Mouse (Mus musculus): ENCODE results near the gene Il17rd. TPM values are rescaled to one million over a fixed set of nuclear protein-coding genes. Genes with fewer than 3 reads are reported as not detected.

Il17rd gene
- total RNA-seq (2022) = 1 to 10 TPM; 1.5 to 2.4 (median 1.6) TPM

DNA sequence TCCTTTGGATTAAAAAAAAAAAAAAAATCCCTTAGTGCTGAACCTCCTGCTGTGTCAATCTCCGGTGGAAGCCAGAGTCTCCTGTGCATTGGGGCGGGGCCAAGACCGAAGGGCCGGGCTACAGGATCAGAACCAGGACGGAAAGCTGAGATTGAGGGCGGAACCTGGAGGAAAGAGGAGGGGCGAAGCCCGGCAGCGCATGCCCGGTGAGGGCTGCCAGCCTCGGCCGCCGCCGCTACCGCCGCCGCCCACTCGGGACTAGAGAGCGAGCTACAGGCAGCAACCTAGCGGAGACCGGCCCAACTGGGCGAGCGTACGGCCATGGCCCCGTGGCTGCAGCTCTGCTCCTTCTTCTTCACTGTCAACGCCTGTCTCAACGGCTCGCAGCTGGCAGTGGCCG lies at the start of gene Il17rd:
TSS of gene Il17rd (plus strand) at position 159 of the 400 bp plus-strand sequence.
- DNase-seq (ENCODE audit: low spot score in 2 of 2) = peak; percentile 85 to 90

DNA sequence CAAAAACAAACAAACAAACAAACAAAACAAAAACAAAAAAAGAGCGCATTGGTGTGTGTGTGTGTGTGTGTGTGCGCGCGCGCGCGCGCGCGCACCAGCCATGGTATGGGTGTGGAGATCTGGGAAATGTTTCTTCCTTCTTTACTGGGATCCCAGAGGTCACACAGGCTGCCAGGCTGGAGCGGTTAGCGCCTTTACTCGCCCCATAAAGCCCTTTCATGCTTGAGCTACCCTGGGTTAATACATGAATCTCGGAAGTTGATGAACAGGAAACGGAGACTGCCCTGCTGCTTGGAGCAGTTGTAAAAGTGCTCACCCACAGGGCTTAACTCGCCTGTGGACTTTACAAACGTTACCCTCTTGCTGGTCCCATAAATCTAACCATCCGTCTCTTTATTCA lies 47.1 kb upstream of the Il17rd start:
- no peak for DNase-seq (ENCODE audit: low spot score in 2 of 2)

DNA sequence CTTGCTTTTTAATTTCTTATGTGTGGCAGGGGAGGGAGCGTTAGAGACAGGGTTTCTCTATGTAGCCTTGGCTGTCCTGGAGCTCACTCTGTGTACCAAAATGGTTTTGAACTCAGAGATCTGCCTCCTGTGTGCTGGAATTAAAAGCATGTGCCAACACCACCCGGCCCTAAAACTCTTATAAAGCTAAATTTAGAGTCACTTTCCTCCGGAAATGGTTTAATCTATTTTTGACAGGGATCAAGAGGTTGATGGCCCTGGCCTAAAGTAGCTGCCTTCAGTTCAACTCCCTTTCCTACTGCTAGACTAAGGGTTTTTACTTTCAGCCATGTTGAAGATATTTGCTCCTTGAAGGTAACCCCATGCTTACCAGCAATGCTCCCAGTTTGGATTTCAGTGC lies 45.3 kb upstream of the Il17rd start:
- DNase-seq (ENCODE audit: low spot score in 2 of 2) = no peak

DNA sequence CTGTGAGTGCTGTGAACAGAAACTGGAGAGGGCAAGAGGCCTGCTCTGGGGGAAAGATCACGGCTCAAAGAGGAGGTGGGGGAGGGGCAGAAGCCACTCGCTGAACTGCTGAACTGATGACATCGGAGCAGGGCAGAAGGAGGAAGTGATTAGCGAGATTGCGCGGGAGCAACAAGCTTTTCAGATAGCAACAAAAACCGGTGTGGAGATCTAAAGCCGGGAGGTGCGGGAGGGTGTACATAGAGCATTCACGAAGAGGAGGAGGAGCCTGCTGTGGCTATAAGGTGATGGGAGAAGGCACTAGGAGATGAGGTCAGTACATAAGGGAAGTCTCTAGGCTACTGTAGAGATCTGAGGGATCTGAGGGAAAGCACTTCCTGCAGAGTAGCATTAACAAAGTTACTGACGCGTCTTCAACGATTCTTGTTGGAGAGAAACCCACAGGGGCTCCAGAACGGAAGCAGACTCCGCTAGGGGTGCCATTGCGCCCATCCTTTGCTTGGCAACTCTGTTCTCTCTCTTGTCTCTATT lies 44.5 kb upstream of the Il17rd start, which contains the start of gene Hesx1:
TSS of gene Hesx1 (plus strand) at position 206 of the 531 bp plus-strand sequence.
- peak in 1 of 2 experiments; percentile 5 for DNase-seq (ENCODE audit: low spot score in 2 of 2)

DNA sequence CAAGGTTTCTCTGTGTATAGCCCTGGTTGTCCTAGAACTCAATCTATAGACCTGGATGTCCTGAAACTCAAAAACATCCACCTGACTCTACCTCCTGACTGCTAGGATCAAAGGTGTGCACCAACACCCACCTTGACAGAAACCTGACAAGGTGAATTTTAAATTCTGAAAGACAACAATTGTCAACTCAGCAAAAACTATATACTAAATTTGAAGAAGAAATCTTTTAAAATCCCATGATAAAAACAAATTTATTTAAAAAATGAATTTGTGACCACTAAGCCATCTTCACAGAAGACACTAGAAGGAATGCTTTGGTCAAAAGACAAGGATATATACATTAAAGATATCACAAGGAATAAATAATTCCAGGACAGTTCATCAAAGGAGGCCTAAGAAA lies 42.5 kb upstream of the Il17rd start:
- no peak for DNase-seq (ENCODE audit: low spot score in 2 of 2)

DNA sequence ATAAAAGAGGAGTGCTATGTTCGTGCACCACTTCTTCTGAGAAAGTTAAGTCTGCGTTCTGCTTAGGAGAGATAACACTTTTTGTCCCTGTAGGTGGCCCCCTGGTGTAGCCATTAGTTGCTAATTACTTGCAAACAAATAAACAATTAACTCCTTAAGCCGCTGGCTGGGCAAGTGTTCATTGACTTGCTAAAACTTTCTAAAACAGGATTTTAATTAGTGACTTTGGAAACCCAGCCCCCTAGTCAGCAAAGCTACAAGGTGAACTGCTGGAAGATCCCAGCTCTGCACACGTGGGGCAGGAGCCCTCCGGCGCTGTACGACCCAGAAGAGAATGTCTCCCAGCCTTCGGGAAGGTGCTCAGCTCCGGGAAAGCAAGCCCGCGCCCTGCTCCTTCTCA lies 38.4 kb upstream of the Il17rd start:
- no peak for DNase-seq (ENCODE audit: low spot score in 2 of 2)

DNA sequence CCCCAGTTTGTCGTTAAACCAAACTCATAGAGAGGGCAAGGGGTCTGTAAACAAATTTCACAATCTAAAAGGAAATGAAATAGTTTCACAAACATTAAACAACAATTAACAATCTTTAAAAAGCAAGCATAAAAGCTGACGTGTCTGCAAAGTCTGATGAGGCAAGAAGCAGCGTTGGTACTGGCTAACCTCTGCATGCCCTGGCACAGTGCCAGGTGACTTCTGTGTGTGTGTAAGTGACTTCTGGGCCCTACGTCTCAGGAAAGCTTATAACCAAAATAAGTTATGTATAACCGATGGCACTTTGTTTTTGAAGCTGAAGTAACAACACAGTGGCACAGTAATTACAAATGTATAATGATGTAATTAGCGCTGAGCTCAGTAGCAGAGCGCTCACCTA lies 33.8 kb upstream of the Il17rd start:
- no peak for DNase-seq (ENCODE audit: low spot score in 2 of 2)

DNA sequence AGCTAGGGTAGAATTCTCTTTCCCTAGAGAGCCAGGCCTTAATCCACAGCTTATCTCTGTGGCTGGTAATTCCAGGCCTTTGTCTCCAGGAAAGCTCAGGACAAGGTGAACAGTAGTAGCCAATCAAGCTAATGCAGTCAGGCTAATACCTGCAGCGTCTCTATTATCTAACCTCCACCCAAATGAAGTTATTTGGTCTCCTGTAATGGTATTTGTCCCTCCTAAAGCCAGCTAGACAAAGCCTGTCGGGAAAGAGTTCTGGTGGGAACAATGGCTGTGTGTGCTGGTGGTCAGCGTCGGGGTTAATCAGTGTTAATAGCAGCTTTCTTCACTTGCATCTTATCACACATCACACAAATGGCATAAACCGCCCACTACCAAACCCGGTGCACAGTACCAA lies 32.8 kb upstream of the Il17rd start:
- no peak for DNase-seq (ENCODE audit: low spot score in 2 of 2)

DNA sequence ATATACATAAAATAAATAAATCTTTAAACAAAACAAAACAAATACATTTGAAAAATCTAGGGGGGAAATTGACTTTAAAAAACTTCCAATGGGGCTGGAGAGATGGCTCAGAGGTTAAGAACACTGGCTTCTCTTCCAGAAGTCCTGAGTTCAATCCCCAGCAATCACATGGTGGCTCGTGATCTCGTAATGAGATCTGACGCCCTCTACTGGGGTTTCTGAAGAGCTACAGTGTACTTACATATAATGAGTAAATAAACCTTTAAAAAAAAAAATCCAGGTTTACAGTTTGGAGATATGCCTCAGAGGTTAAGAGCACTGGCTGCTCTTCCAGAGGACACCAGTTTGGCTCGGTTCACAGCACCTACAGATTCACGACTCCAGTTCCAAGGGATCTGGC lies 27.2 kb upstream of the Il17rd start:
- no peak for DNase-seq (ENCODE audit: low spot score in 2 of 2)

DNA sequence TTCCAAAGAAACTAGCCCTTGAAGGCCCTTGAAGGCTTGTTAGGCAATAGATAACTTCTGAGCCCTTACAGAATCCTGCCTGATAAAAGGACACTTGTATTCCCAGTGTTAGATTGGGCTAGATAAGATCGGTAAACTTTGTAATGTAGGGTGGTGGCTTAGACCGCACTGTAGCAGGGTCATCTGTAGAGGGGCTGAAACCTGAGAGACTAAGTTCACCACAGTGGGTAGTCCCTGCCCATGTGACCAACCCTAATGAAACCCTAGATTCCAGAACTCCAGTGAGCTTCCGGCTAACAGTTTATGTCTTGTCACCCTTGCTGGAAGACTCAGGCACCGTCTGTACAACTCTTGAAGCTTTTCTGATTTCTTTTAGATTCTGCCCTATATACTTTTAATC lies 25.1 kb upstream of the Il17rd start:
- no peak for DNase-seq (ENCODE audit: low spot score in 2 of 2)

DNA sequence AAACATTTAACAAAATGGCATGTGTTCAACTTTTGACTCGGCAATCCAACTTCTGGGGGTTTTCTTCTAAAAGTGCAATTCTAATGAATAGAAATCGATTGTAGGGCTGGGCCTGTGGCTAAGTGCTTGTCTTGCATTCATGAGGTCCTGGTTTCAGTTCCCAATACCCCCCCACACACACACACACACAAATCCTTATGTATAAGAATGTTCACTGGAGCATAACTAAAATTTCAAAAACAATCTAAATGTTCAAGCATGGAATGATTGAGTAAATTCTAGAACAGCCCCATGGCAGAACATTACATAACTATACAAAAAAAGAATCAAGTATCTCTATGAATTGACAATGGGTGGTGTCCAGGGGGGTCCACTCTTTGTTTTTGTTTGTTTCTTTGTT lies 20.8 kb upstream of the Il17rd start:
- no peak for DNase-seq (ENCODE audit: low spot score in 2 of 2)

DNA sequence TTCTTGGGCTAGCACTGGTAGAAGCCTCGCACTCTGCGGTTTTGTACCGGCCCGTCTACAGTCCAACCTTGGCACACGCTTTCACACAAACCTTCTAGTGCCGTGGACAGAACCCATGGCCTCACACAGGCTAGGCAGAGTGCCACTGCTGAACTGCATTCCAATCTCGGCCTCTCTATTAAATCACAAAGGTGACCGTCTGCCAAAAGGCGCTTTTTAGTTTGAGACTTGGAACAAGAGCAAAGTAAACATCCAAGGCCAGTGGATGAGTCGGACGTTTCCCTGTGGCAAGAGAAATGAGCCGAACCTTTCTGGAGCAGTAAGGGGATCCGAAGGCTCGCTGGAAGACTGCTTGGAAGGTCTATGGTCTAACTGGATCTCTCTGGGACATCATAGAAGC lies 18.9 kb upstream of the Il17rd start:
- no peak for DNase-seq (ENCODE audit: low spot score in 2 of 2)

DNA sequence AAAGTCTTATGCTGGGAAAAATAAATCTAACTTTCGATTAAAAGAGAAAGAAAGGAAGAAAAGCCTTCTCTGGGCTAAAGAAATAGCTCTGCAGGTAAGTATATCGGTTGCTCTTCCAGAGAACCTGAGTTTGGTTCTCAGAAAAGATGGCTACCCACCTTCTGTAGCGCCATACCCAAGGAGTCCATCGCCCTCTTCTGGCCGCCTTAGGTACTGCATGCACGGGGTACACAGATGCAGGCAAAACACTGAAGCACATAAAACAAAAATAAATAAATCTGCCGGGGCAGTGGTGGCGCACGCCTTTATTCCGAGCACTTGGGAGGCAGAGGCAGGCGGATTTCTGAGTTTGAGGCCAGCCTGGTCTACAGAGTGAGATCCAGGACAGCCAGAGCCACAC lies 15.9 kb upstream of the Il17rd start:
- peak in 1 of 2 experiments; percentile 36 for DNase-seq (ENCODE audit: low spot score in 2 of 2)

DNA sequence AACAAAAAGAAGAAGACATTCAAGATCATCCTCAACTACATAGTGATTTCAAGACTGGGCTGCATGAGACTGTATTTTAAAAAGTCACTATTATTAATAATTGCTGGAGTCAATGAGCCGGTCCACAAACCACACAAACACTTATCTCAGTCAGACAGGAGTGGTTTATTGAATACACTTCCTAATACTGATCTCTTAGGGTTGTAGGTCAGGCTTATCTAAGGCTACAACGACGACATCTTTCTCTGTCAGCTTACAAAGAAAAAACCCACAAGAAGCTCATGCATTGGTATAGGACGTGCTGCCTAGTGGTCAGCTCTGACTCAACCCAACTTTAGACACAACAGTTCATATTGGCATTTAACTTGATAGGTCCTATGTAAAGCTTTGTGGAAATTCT lies 14.1 kb upstream of the Il17rd start:
- DNase-seq (ENCODE audit: low spot score in 2 of 2) = no peak

DNA sequence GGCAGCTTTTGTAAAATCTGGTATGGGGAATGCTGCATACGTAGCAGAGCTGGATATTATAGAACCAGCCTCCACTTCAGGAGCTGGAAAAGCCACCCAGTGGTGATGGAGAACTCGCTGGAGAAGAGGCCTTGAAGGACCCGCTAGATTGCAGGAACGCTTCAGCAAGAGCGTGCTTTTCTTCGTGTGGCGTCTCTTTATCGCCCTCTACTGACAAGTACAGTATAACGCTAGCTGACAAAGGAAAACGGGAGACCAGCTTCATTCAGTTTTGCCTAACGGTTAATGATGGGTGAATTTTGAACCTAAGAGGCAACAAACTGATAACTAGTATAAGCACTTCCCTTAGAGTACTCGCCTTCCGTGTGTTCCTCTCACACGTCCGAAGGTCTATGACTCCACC lies 9.0 kb upstream of the Il17rd start:
- no peak for DNase-seq (ENCODE audit: low spot score in 2 of 2)

DNA sequence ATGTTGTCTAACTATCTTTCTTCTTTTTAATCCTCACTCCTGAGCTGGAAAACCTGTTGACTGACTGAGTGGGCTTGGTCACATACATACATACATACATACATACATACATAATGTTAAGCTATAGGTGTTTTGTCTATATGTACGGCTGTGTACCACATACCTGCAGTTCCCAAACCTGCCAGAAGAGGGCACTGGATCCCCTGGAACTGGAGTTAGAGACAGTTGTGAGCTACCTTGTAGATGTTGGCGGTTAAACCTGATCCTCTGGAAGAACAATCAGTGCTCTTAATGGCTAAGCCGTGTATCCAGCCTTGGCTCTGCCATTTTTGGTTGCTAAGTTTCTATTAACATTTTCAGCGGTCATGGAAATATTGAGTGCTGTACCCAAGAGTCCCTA lies 7.6 kb upstream of the Il17rd start:
- peak; percentile 47 to 52 for DNase-seq (ENCODE audit: low spot score in 2 of 2)

DNA sequence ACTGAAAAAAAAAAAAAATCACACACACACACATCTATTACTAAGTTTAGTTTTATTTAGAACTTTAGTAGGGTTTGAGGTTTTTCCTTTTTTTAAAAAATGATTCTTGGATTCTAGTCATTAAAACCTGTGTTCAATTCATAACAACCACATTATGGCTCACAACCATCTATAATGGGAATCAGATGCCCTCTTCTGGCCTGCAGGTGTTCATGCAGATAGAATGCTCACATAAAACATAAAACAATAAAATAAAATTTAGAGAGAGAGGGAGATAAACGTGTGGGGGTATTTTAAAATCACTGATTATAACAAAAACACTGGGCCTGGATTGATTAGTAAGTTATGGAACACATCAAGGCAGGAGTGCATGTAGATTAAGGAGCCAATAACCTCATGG lies 1.2 kb upstream of the Il17rd start:
- DNase-seq (ENCODE audit: low spot score in 2 of 2) = no peak

DNA sequence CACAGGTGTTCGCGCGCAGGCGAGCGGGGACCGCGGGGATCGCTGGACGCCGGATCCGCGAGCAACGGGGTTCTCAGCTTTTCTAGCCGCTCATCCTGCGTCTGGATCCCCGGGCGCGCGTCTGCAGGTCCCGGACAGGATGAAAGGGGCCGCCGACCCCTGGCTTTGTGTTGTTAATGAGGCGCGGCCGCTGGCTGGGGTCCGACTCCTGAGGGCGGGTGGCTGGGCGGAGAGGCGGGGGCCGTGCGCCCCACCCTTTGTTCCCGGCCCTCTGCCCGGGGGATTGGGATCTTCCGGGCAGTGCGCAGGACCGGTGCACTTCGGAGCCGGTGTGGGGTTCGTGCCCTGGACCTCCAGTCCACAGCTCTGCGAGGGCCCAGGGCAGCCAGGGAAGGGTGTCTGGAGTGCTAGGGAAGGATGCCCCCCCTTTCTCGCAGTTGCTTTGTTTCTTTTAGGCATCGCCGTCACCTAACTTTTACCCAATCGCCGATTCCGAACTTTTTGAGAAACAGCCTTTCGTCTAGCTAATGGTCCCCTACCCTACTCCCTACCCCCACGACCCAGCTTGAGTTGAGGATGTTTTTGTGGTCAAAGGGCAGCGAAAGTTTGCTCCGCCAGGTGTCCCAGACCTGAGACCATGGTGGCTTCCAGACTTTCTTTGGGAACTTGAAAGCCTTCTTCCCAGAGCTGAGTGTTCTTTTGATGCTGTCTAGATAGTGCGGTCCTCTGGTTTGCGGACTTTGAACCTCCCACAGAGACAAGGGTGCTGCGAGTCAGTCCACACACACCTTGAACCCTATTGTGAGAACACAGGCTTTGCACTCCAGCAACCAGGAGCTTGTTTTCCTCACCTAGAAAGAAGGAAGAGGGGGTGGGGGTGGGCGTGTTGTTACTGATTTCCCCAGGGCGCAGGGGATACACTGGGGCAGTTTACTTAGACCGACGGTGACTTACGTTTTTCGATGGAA lies 824 bp downstream of the Il17rd start:
- peak in 1 of 2 experiments; percentile 20 for DNase-seq (ENCODE audit: low spot score in 2 of 2)

DNA sequence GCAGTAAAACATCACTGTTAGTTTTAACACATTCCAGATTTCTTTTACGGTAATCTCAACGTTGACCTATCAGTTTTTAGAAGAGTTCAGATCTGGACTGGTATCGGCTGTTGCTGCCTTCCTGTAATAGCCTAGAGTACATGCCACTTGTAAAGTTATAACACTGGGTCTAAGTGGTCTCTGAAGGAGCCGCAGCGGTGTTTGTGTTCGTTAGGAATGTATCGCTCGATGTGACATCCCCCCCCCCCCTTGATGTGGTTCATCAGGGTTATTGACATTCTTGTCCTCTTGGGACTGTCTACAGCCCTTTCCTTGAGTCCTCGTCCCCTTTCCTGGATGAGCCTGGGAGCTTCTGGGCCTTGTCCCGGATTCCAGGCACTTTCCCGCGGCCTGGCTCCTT lies 1.7 kb downstream of the Il17rd start:
- no peak for DNase-seq (ENCODE audit: low spot score in 2 of 2)

DNA sequence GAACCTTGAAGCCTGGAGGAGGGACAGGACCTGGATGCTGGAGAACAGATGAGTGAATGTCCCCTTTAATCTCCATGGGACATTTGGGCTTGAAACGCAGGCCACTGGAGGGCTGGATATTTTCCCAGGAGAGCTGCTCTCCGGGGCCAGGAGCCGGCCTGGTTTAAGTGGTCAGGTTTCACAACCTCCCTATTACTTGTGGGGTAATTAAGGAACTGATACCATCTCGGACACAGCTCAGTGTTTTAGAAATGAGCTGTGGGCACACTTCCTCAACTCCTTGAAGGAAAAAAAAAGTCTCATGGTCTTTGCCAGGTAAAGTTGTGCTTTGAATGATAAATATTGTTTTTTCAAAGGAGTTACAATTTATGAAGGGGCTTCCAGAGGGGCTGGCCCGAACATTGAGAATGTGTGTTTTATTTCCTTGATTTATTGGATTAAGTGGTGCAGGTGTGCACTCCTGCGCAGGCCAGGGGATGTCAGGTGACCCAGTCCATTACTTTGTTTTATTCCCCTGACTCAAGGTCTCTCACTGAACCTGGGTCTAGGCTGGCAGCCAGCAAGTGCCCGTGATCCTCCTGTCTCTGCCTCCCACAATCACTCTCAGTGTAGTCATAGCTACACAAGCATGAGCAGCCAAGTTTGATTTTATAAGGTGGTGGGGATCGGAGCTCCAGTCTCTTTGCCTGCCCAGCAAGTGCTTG lies 3.7 kb downstream of the Il17rd start:
- no peak for DNase-seq (ENCODE audit: low spot score in 2 of 2)

DNA sequence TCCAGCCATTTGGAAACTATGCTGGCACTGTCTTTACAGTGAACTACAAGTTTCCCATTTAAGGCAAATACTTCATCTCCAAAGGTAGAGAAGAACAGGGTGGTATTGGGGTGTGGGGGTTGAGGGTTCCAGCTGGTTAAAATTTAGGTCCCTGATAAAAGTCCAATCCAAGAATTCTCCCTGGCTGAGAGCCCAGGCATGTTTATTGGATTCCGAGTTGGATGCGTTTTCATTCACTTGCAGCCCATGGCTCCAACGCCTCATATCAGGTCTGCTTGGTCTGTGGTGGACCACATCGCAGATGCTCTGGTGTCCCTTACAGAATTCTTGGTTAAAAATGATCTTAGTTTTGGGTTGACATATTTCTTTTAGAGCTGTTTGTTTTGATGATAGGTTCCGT lies 4.7 kb downstream of the Il17rd start:
- no peak for DNase-seq (ENCODE audit: low spot score in 2 of 2)

DNA sequence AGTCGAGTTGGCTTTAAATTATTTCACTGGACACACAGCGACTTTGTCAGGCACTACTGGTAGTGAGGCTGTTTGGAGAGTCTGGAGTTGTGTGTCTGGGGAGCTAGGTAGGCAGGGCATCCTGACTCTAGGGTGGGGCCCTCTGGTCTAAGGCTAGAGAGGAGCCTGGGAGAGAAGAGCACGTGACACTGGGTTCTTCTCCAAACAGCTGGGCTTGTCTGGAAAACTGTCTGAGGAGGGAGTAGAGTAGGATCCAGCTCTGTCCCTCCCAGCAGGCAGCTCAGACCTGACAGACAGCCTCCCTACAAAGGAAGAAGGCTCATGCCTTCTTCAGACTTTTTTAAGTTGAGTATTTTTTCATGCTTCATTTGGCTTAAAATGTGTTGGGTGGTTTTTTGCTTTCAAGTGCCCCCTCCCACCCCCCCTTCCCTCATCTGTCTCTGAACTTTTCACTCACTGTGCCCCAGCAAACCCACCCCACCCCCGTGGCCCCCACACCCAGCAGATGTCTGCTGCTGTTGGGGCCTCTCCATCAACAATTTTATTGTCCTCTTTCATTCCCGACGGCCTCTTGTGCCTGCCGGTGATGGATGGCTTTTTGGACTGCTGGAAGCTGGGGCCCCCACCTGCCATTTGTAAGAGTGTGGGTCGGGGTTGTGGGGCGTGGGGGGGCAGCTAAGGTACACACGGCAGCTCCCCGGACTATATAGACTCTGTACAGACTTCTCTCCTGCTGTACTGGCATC lies 5.7 kb downstream of the Il17rd start:
- peak; percentile 38 to 50 for DNase-seq (ENCODE audit: low spot score in 2 of 2)

Measured in gastrocnemius, adult 8-10 months (tissue).